Mouse (Mus musculus) bone marrow, adult 2 months (tissue): Measurements from ENCODE around the gene Clps. TPM values are rescaled to one million over a fixed set of nuclear protein-coding genes. Genes with fewer than 3 reads are reported as not detected.
A peak's percentile ranks its signal among the peaks of the same experiment; 100 is the strongest.

Source experiments
- H3K27ac ChIP-seq: fragments of 200-500 bp; 2 replicates; pipeline ENCODE4 v1.5.1; 2012; ENCODE audit warnings: low read depth, mild to moderate bottlenecking, control low read depth, inconsistent platforms, low read length; ENCODE audit not compliant: control insufficient read depth, poor library complexity, insufficient read depth
- H3K4me1 ChIP-seq: fragments of 200-500 bp; 2 replicates; pipeline ENCODE4 v1.6.1; 2011; ENCODE audit warnings: low read length; ENCODE audit not compliant: control insufficient read depth, insufficient read depth
- H3K4me3 ChIP-seq: fragments of 200-500 bp; replicated peaks from 2 replicates; pipeline ENCODE3; 2011; ENCODE audit warnings: mild to moderate bottlenecking, low read depth, low read length, control low read depth; ENCODE audit not compliant: control insufficient read depth
- CTCF ChIP-seq: fragments of 200-500 bp; IDR thresholded peaks from 2 replicates; pipeline ENCODE4 v1.5.1; 2011; ENCODE audit warnings: low read length, control low read depth; ENCODE audit not compliant: control insufficient read depth, insufficient read depth
- POLR2A ChIP-seq: fragments of 200-500 bp; IDR thresholded peaks from 2 replicates; pipeline ENCODE4 v1.6.1; 2011; ENCODE audit warnings: low read depth, mild to moderate bottlenecking, control low read depth, low read length, borderline replicate concordance; ENCODE audit not compliant: control insufficient read depth
- WGBS: fragments of 180-500 bp; shearing (Covaris S2); methylation state at CpG from one replicate; pipeline ENCODE4 v1.1.7; 2018; 5-methylcytosine and 5-hydroxymethylcytosine counted together
- polyA plus RNA-seq: library from polyadenylated mRNA; stranded (reverse); fragments of >200 nt; gene quantifications from 2 replicates; pipeline ENCODE4 v1.2.4, GENCODE M21; 2011; ENCODE audit warnings: low replicate concordance; ENCODE audit not compliant: missing spikeins, insufficient read depth, insufficient read length

Clps gene
- polyA plus RNA-seq, 1 experiment = not detected

GRCm38 (mm10) chr17:28588591-28588990 lies 28.0 kb upstream of the Clps start:
- no peak overlapping the region for H3K4me3 ChIP-seq
- peaks cover 4% of the 10 kb centered on the region; the same call in 1 of the 2 replicates for H3K4me1 ChIP-seq
- WGBS = 42% methylated on average over 2 of the region's 2 CpGs
- peak overlapping the region; percentile 64 for H3K27ac ChIP-seq
- TF ChIP-seq CTCF (no peak), POLR2A (no peak)

GRCm38 (mm10) chr17:28586509-28586908 lies 25.9 kb upstream of the Clps start:
- Histone ChIP-seq H3K4me1 (peaks cover 1% of the 10 kb centered on the region; the same call in 1 of the 2 replicates), H3K27ac (no peak overlapping the region), H3K4me3 (no peak overlapping the region)
- WGBS = 88% methylated on average over 3 of the region's 3 CpGs
- TF ChIP-seq POLR2A = no peak
- no peak for TF ChIP-seq CTCF

GRCm38 (mm10) chr17:28581056-28581455 lies 20.5 kb upstream of the Clps start:
- no peak overlapping the region for H3K27ac ChIP-seq
- H3K4me3 ChIP-seq = no peak overlapping the region
- TF ChIP-seq CTCF = peak; percentile 12; the same call in 1 of the 2 replicates
- no peak for TF ChIP-seq POLR2A
- H3K4me1 ChIP-seq = no peaks in the 10 kb centered on the region
- WGBS = 61% methylated on average over 2 of the region's 2 CpGs

GRCm38 (mm10) chr17:28580396-28580795 lies 19.8 kb upstream of the Clps start:
- Histone ChIP-seq H3K4me3 (no peak overlapping the region), H3K4me1 (no peaks in the 10 kb centered on the region), H3K27ac (no peak overlapping the region)
- no peak for TF ChIP-seq POLR2A
- 8% methylated on average over 9 of the region's 9 CpGs for WGBS

GRCm38 (mm10) chr17:28575244-28576125 lies 14.9 kb upstream of the Clps start, which contains the start of gene Lhfpl5:
Gene Lhfpl5 (plus strand): TSS chr17:28575641.
- Histone ChIP-seq H3K4me3 (no peak within 1 kb of the TSS), H3K4me1 (no peaks in the 10 kb centered on the region; the same call in 1 of the 2 replicates), H3K27ac (no peak within 1 kb of the TSS)
- WGBS = 15% methylated on average over 50 of the region's 50 CpGs
- TF ChIP-seq POLR2A (no peak), CTCF (no peak)

- no peaks in the 10 kb centered on the region; the same call in 1 of the 2 replicates for H3K4me1 ChIP-seq
- no peak overlapping the region for H3K4me3 ChIP-seq
- 71% methylated on average over 6 of the region's 6 CpGs for WGBS
- TF ChIP-seq POLR2A (no peak), CTCF (no peak)
- H3K27ac ChIP-seq = no peak overlapping the region
Observed at GRCm38 (mm10) chr17:28572941-28573340, 12.4 kb upstream of the Clps start.

GRCm38 (mm10) chr17:28572521-28572920 lies 12.0 kb upstream of the Clps start:
- WGBS = 69% methylated on average over 7 of the region's 7 CpGs
- no peak for TF ChIP-seq CTCF
- TF ChIP-seq POLR2A = no peak
- no peak overlapping the region for H3K27ac ChIP-seq
- H3K4me1 ChIP-seq = no peaks in the 10 kb centered on the region; the same call in 1 of the 2 replicates
- H3K4me3 ChIP-seq = no peak overlapping the region

GRCm38 (mm10) chr17:28571868-28572267 lies 11.3 kb upstream of the Clps start:
- no peak overlapping the region for H3K27ac ChIP-seq
- no peak for TF ChIP-seq CTCF
- no peak for TF ChIP-seq POLR2A
- 74% methylated on average over 3 of the region's 3 CpGs for WGBS

More at GRCm38 (mm10) chr17:28571868-28572267, 11.3 kb upstream of the Clps start:
- H3K4me3 ChIP-seq = no peak overlapping the region
- H3K4me1 ChIP-seq = no peaks in the 10 kb centered on the region; the same call in 1 of the 2 replicates
